Mouse (Mus musculus): ENCODE measurements around the gene Grcc10. TPM values are rescaled to one million over a fixed set of nuclear protein-coding genes. Genes with fewer than 3 reads are reported as not detected.

The Grcc10 gene
- total and polyA plus RNA-seq, 2 experiments, result 140 to 203 TPM

GRCm38 (mm10) chr6:124717968-124718367 is 23.2 kb downstream of the Grcc10 start:
- no peaks in the 10 kb centered on the region for H3K27me3 ChIP-seq (ENCODE audit: control insufficient read depth, insufficient read depth, low read length)
- H3K9ac ChIP-seq (ENCODE audit: low read depth, low read length), result no peak overlapping the region
- H3K27ac ChIP-seq (replicated peaks; ENCODE audit: insufficient read depth, low read depth, low read length), result no peak overlapping the region
- peaks cover 15% of the 10 kb centered on the region for H3K36me3 ChIP-seq (ENCODE audit: control insufficient read depth, insufficient read depth, low read length)
- DNase-seq (ENCODE audit: extremely low read depth, low read depth, low spot score), result no peak
- TF ChIP-seq CTCF (IDR thresholded peaks at IDR 0.05; ENCODE audit: low read depth, low read length) (no peak), POLR2A (IDR thresholded peaks at IDR 0.05; ENCODE audit: extremely low read depth, insufficient read depth, low read length) (no peak)
- peaks cover 10% of the 10 kb centered on the region; the same call in 1 of the 2 replicates for H3K79me2 ChIP-seq (ENCODE audit: control insufficient read depth, insufficient read depth, low read length)
- 60% methylated on average over 13 of the region's 13 CpGs for WGBS
- no peak overlapping the region for H3K4me3 ChIP-seq (ENCODE audit: insufficient read depth, low read depth, low read length)
- peaks cover 16% of the 10 kb centered on the region for H3K4me1 ChIP-seq (ENCODE audit: control insufficient read depth, insufficient read depth, low read length)

- TF ChIP-seq CTCF (IDR thresholded peaks at IDR 0.05; ENCODE audit: low read depth, low read length), result peak; percentile 88
- no peak for TF ChIP-seq POLR2A (IDR thresholded peaks at IDR 0.05; ENCODE audit: extremely low read depth, insufficient read depth, low read length)
- Histone ChIP-seq H3K9ac (ENCODE audit: low read depth, low read length) (no peak overlapping the region), H3K4me1 (ENCODE audit: control insufficient read depth, insufficient read depth, low read length) (peaks cover 16% of the 10 kb centered on the region), H3K4me3 (ENCODE audit: insufficient read depth, low read depth, low read length) (no peak overlapping the region), H3K27ac (replicated peaks; ENCODE audit: insufficient read depth, low read depth, low read length) (no peak overlapping the region), H3K36me3 (ENCODE audit: control insufficient read depth, insufficient read depth, low read length) (peaks cover 15% of the 10 kb centered on the region), H3K79me2 (ENCODE audit: control insufficient read depth, insufficient read depth, low read length) (peaks cover 17% of the 10 kb centered on the region; the same call in 1 of the 2 replicates), H3K27me3 (ENCODE audit: control insufficient read depth, insufficient read depth, low read length) (no peaks in the 10 kb centered on the region)
- WGBS, result 60% methylated on average over 20 of the region's 20 CpGs
- DNase-seq (ENCODE audit: extremely low read depth, low read depth, low spot score), result peak; percentile 49
Observed at GRCm38 (mm10) chr6:124716864-124717490, 24.2 kb downstream of the Grcc10 start.

- Histone ChIP-seq H3K79me2 (ENCODE audit: control insufficient read depth, insufficient read depth, low read length) (peaks cover 35% of the 10 kb centered on the region; the same call in 1 of the 2 replicates), H3K4me3 (ENCODE audit: insufficient read depth, low read depth, low read length) (peak overlapping the region; percentile 86), H3K27me3 (ENCODE audit: control insufficient read depth, insufficient read depth, low read length) (no peaks in the 10 kb centered on the region), H3K27ac (replicated peaks; ENCODE audit: insufficient read depth, low read depth, low read length) (peak overlapping the region; percentile 89), H3K36me3 (ENCODE audit: control insufficient read depth, insufficient read depth, low read length) (peaks cover 15% of the 10 kb centered on the region), H3K4me1 (ENCODE audit: control insufficient read depth, insufficient read depth, low read length) (peaks cover 19% of the 10 kb centered on the region), H3K9ac (ENCODE audit: low read depth, low read length) (peak overlapping the region; percentile 91)
- WGBS, result 3% methylated on average over 11 of the region's 11 CpGs
- DNase-seq (ENCODE audit: extremely low read depth, low read depth, low spot score), result peak; percentile 67
- TF ChIP-seq CTCF (IDR thresholded peaks at IDR 0.05; ENCODE audit: low read depth, low read length) (no peak), POLR2A (IDR thresholded peaks at IDR 0.05; ENCODE audit: extremely low read depth, insufficient read depth, low read length) (no peak)
Observed at GRCm38 (mm10) chr6:124712918-124713317, 28.3 kb downstream of the Grcc10 start.

GRCm38 (mm10) chr6:124711824-124712782 is 29.1 kb downstream of the Grcc10 start, which contains the start of the genes Emg1 and Phb2:
Gene Emg1 (minus strand): TSS chr6:124712178.
Gene Phb2 (plus strand): TSS chr6:124712336.
- Histone ChIP-seq H3K79me2 (ENCODE audit: control insufficient read depth, insufficient read depth, low read length) (peaks cover 38% of the 10 kb centered on the region; the same call in 1 of the 2 replicates), H3K9ac (ENCODE audit: low read depth, low read length) (peak within 1 kb of the TSS; percentile 93), H3K4me3 (ENCODE audit: insufficient read depth, low read depth, low read length) (peak within 1 kb of the TSS; percentile 99), H3K4me1 (ENCODE audit: control insufficient read depth, insufficient read depth, low read length) (peaks cover 20% of the 10 kb centered on the region), H3K27ac (replicated peaks; ENCODE audit: insufficient read depth, low read depth, low read length) (peak within 1 kb of the TSS; percentile 89), H3K27me3 (ENCODE audit: control insufficient read depth, insufficient read depth, low read length) (no peaks in the 10 kb centered on the region), H3K36me3 (ENCODE audit: control insufficient read depth, insufficient read depth, low read length) (peaks cover 15% of the 10 kb centered on the region)
- TF ChIP-seq CTCF (IDR thresholded peaks at IDR 0.05; ENCODE audit: low read depth, low read length), result no peak
- TF ChIP-seq POLR2A (IDR thresholded peaks at IDR 0.05; ENCODE audit: extremely low read depth, insufficient read depth, low read length), result peak; percentile 56
- DNase-seq (ENCODE audit: extremely low read depth, low read depth, low spot score), result peak; percentile 91
- under 1% methylated on average over 76 of the region's 76 CpGs for WGBS

GRCm38 (mm10) chr6:124708289-124708889 is 32.8 kb downstream of the Grcc10 start:
- Histone ChIP-seq H3K4me3 (ENCODE audit: insufficient read depth, low read depth, low read length) (no peak overlapping the region), H3K36me3 (ENCODE audit: control insufficient read depth, insufficient read depth, low read length) (peaks cover 16% of the 10 kb centered on the region), H3K79me2 (ENCODE audit: control insufficient read depth, insufficient read depth, low read length) (peaks cover 32% of the 10 kb centered on the region; the same call in 1 of the 2 replicates), H3K27me3 (ENCODE audit: control insufficient read depth, insufficient read depth, low read length) (no peaks in the 10 kb centered on the region), H3K27ac (replicated peaks; ENCODE audit: insufficient read depth, low read depth, low read length) (no peak overlapping the region), H3K9ac (ENCODE audit: low read depth, low read length) (no peak overlapping the region), H3K4me1 (ENCODE audit: control insufficient read depth, insufficient read depth, low read length) (peaks cover 16% of the 10 kb centered on the region)
- peak; percentile 73 for DNase-seq (ENCODE audit: extremely low read depth, low read depth, low spot score)
- 44% methylated on average over 10 of the region's 10 CpGs for WGBS
- TF ChIP-seq POLR2A (IDR thresholded peaks at IDR 0.05; ENCODE audit: extremely low read depth, insufficient read depth, low read length) (no peak), CTCF (IDR thresholded peaks at IDR 0.05; ENCODE audit: low read depth, low read length) (no peak)
